Mouse (Mus musculus) activated CD4-positive, CD25-positive, alpha-beta regulatory T cell (primary cell): ENCODE measurements around the gene Fto. TPM values are rescaled to one million over a fixed set of nuclear protein-coding genes. Genes with fewer than 3 reads are reported as not detected.

Experiments used
- polyA plus RNA-seq, 2 experiments: library from polyadenylated mRNA; unstranded; fragments of 100-300 nt; shearing (Covaris generic); gene quantifications; one replicate each; pipeline ENCODE4 v1.2.1; 2017

The Fto gene
- polyA plus RNA-seq, result 10 to 100 TPM; 37.9 to 48.1 TPM

GRCm38 (mm10) chr8:91312835-91313832, at the start of gene Fto, which contains the start of gene Rpgrip1l:
Gene Fto (plus strand): TSS chr8:91313525.
Gene Rpgrip1l (minus strand): TSS chr8:91313262.

Other genes starting within 250 kb of the Fto start
- 100 to 1,000 TPM in 1 of 2 experiments, 10 to 100 TPM in 1; 88.8 to 150 TPM for gene Rbl2, start 243.5 kb upstream of the Fto start, polyA plus RNA-seq
- 10 to 100 TPM; 21.9 to 24.3 TPM for gene Aktip, start 113.5 kb upstream of the Fto start, polyA plus RNA-seq
- gene Rpgrip1l, start 263 bp upstream of the Fto start, polyA plus RNA-seq, result 1 to 10 TPM in 1 of 2 experiments, under 1 TPM in 1; 0.64 to 3.5 TPM